Mouse (Mus musculus) myocyte (in vitro differentiated cells): ENCODE results near the gene Nfkbil1.

Experiments
- CEBPB ChIP-seq: IDR thresholded peaks from 2 replicates; pipeline ENCODE4 v1.6.1; 2011; ENCODE audit warnings: mild to moderate bottlenecking, moderate library complexity; ENCODE audit not compliant: poor library complexity, insufficient read depth, severe bottlenecking
- MAX ChIP-seq: IDR thresholded peaks from one replicate; pipeline ENCODE4 v1.6.1; 2011; ENCODE audit warnings: low read depth, mild to moderate bottlenecking, control low read depth
- POLR2A ChIP-seq: IDR thresholded peaks from one replicate; pipeline ENCODE4 v1.6.1; 2011; ENCODE audit warnings: low read depth, mild to moderate bottlenecking, control low read depth, moderate library complexity; ENCODE audit not compliant: insufficient read length
- SRF ChIP-seq: IDR thresholded peaks from one replicate; pipeline ENCODE4 v1.6.1; 2011; ENCODE audit warnings: low read depth; ENCODE audit not compliant: control insufficient read depth, insufficient read length
- TCF12 ChIP-seq: IDR thresholded peaks from one replicate; pipeline ENCODE4 v1.6.1; 2011; ENCODE audit warnings: mild to moderate bottlenecking, control low read depth; ENCODE audit not compliant: poor library complexity, insufficient read depth, severe bottlenecking
- TCF3 ChIP-seq: IDR thresholded peaks from one replicate; pipeline ENCODE4 v1.6.1; 2011; ENCODE audit warnings: low read depth, control low read depth; ENCODE audit not compliant: insufficient read length
- USF1 ChIP-seq: IDR thresholded peaks from one replicate; pipeline ENCODE4 v1.6.1; 2011; ENCODE audit warnings: low read depth, mild to moderate bottlenecking, control low read depth, moderate library complexity

DNA sequence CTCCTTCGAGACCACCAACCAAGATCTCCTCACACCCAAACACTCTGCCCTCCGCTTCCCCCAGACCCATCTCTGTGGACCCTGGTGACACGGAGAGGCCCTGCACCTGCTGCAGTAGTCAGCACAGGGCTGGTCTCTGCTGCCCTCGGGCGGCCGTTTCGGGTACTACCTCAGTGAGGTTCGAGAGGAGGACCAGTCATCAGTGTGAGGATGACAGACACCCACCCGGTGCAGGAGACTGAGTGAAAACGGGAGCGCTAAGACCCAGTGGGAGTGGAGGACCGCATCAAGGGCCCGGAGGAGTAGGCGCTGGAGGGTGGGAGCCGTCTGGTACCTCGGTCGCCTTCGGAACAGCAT is 776 bp upstream of the Nfkbil1 start:
- TF ChIP-seq POLR2A (no peak), TCF12 (no peak), MAX (no peak), USF1 (no peak), CEBPB (no peak), TCF3 (no peak), SRF (no peak)
